Mouse (Mus musculus) spleen, adult 10 weeks (tissue): Measurements from ENCODE around the gene Tpm1. TPM values are rescaled to one million over a fixed set of nuclear protein-coding genes. Genes with fewer than 3 reads are reported as not detected.

Experiments used
- polyA plus RNA-seq: library from polyadenylated mRNA; stranded (reverse); fragments of 350-450 nt; fragmentation: Illumina TruSeq; extraction: RNeasy Lipid Tissue Mini Kit (QIAGEN cat#74804); gene quantifications from one replicate; pipeline ENCODE4 v1.2.3, GENCODE M21; 2015; ENCODE audit warnings: low replicate concordance; ENCODE audit not compliant: insufficient read depth

Tpm1 gene
- polyA plus RNA-seq: 193 TPM

DNA sequence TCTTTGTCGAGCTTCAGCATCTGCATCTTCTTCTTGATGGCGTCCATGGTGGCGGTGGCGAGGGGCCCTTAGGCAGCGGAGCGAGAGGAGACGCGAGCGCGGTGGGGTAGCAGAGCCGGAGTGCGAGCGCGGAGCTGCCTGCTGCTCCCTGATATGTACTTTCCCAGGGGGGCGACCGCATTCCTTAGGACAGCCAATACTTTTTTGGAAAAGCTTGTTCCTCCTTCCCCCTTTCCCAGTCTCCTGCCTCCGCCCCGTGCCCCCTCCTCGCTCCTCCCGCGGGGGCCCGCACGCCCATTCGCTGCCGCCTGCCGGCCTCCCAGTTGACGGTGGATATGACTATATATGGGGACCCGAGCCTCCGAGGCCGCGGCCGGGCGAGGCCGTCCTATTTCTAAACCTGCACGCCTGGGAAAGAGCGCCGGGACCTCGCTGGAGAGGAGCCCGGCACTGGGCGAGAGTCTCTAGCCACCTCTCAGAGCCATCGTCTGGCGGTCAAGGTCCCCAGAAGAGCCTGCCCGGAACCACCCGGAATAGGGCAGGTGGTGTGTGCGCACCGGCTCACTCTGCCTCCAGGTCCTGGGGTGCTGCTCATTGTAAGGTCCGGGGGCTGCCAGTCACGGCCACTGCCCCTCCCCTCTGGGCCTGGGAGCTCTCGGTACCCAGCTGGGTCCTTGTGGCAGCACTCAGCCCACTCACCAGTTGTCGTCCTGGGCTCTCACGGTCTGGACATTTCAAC lies at the start of gene Tpm1:
Gene Tpm1, minus strand, starts transcription at position 321 of the 739 bp plus-strand sequence.

DNA sequence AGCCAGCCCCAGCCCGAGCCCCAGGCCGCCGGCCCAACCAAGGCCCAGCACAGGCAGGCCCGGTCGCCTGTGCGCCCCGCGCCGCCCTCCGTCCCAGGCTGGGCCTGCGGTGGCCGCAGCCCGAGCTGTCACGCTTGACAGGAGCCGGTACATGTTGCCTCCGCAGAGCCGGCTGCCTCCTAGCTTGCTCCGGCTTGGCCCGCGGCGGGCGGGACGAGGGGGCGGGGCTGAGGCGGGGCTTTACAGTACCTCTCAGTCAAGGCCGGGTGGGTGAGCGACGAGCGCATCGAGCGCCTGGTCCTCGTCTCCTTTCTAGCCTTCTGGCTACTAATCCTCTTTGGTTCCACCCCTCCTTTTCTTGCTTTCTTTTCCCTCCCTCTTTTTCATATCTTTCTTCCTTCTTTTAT lies 74.0 kb downstream of the Tpm1 start, which contains the start of gene Lactb:
Gene Lactb, minus strand, starts transcription at position 246 of the 407 bp plus-strand sequence.

Other genes starting within 250 kb of the Tpm1 start
- gene Aph1c, start 214.7 kb downstream of the Tpm1 start, polyA plus RNA-seq: 14.6 TPM
- gene Rab8b, start 129.7 kb downstream of the Tpm1 start, polyA plus RNA-seq: 69.4 TPM
- 217 TPM for gene Rps27l, start 103.3 kb downstream of the Tpm1 start, polyA plus RNA-seq
- 36.2 TPM for gene Lactb, start 73.9 kb downstream of the Tpm1 start, polyA plus RNA-seq